Mouse (Mus musculus): ENCODE results near the gene Kctd13. TPM values are rescaled to one million over a fixed set of nuclear protein-coding genes. Genes with fewer than 3 reads are reported as not detected.

Gene Kctd13
- polyA plus RNA-seq, 3 experiments from 2014 or later, result 6.1 to 7.9 (median 6.3) TPM

- no peak for ATAC-seq
These were observed 56.2 kb downstream of the Kctd13 start for GRCm38 (mm10) chr7:126984667-126985444.

- no peak for ATAC-seq
These were observed 57.6 kb downstream of the Kctd13 start for GRCm38 (mm10) chr7:126986319-126986718.

- no peak for ATAC-seq
These were observed 60.1 kb downstream of the Kctd13 start for GRCm38 (mm10) chr7:126988816-126989215.

Other genes with a start within 250 kb of the Kctd13 start
- gene Bola2, start 233.5 kb upstream of the Kctd13 start, polyA plus RNA-seq (2017; shearing (Covaris generic)), result 100 to 1,000 TPM in 2 of 3 experiments, 10 to 100 TPM in 1; 89.3 to 196 (median 149) TPM
- 10 to 100 TPM; 11.7 to 18.2 (median 13.3) TPM for gene Slx1b, start 233.1 kb upstream of the Kctd13 start, polyA plus RNA-seq (2017; shearing (Covaris generic))
- gene Coro1a, start 221.1 kb upstream of the Kctd13 start, polyA plus RNA-seq (2017; shearing (Covaris generic)), result 1,000 to 10,000 TPM; 2,119 to 2,488 (median 2,393) TPM
- 10 to 100 TPM; 15.9 to 20.8 (median 17.2) TPM for gene Mapk3, start 169.3 kb upstream of the Kctd13 start, polyA plus RNA-seq (2017; shearing (Covaris generic))
- 100 to 1,000 TPM in 2 of 3 experiments, 10 to 100 TPM in 1; 97.0 to 604 (median 276) TPM for gene Gdpd3, start 162.5 kb upstream of the Kctd13 start, polyA plus RNA-seq (2017; shearing (Covaris generic))
- gene Ypel3, start 151.9 kb upstream of the Kctd13 start, polyA plus RNA-seq (2017; shearing (Covaris generic)), result 100 to 1,000 TPM in 1 of 3 experiments, 10 to 100 TPM in 2; 51.9 to 107 (median 70.2) TPM
- gene Tbx6, start 147.4 kb upstream of the Kctd13 start, polyA plus RNA-seq (2017; shearing (Covaris generic)), result 1 to 10 TPM; 2.1 to 3.9 (median 3.7) TPM
- 100 to 1,000 TPM; 118 to 168 (median 129) TPM for gene Ppp4c, start 136.4 kb upstream of the Kctd13 start, polyA plus RNA-seq (2017; shearing (Covaris generic))
- gene Fam57b, start 131.2 kb upstream of the Kctd13 start, polyA plus RNA-seq (2017; shearing (Covaris generic)), result not detected
- gene 4930451I11Rik, start 97.2 kb upstream of the Kctd13 start, polyA plus RNA-seq (2017; shearing (Covaris generic)), result not detected
- not detected for gene Doc2a, start 81.5 kb upstream of the Kctd13 start, polyA plus RNA-seq (2017; shearing (Covaris generic))
- 10 to 100 TPM; 11.2 to 19.3 (median 18.2) TPM for gene Hirip3, start 66.9 kb upstream of the Kctd13 start, polyA plus RNA-seq (2017; shearing (Covaris generic))
- 10 to 100 TPM; 63.0 to 88.4 (median 68.7) TPM for gene Ino80e, start 66.5 kb upstream of the Kctd13 start, polyA plus RNA-seq (2017; shearing (Covaris generic))
- 10 to 100 TPM; 16.8 to 20.3 (median 19.6) TPM for gene Taok2, start 44.2 kb upstream of the Kctd13 start, polyA plus RNA-seq (2017; shearing (Covaris generic))
- gene Tmem219, start 6.0 kb upstream of the Kctd13 start, polyA plus RNA-seq (2017; shearing (Covaris generic)), result 10 to 100 TPM; 36.8 to 69.8 (median 47.7) TPM
- gene Asphd1, start 20.7 kb downstream of the Kctd13 start, polyA plus RNA-seq (2017; shearing (Covaris generic)), result under 1 TPM in 1 of 3 experiments, not detected in 2; 0.34 TPM
- gene Sez6l2, start 21.7 kb downstream of the Kctd13 start, polyA plus RNA-seq (2017; shearing (Covaris generic)), result under 1 TPM; 0.69 to 0.87 (median 0.77) TPM
- gene Cdipt, start 47.0 kb downstream of the Kctd13 start, polyA plus RNA-seq (2017; shearing (Covaris generic)), result 100 to 1,000 TPM; 104 to 127 (median 115) TPM
- gene Cdiptos, start 47.2 kb downstream of the Kctd13 start, polyA plus RNA-seq (2017; shearing (Covaris generic)), result 1 to 10 TPM in 2 of 3 experiments, under 1 TPM in 1; 0.91 to 1.8 (median 1.3) TPM
- 10 to 100 TPM; 15.2 to 19.7 (median 16.2) TPM for gene Mvp, start 85.7 kb downstream of the Kctd13 start, polyA plus RNA-seq (2017; shearing (Covaris generic))
- gene Pagr1b, start 87.6 kb downstream of the Kctd13 start, polyA plus RNA-seq (2017; shearing (Covaris generic)), result not detected
- 10 to 100 TPM; 34.7 to 44.5 (median 42.6) TPM for gene Pagr1a, start 88.5 kb downstream of the Kctd13 start, polyA plus RNA-seq (2017; shearing (Covaris generic))
- 10 to 100 TPM; 42.5 to 62.2 (median 46.4) TPM for gene Gm42742, start 92.2 kb downstream of the Kctd13 start, polyA plus RNA-seq (2017; shearing (Covaris generic))
- gene Prrt2, start 92.3 kb downstream of the Kctd13 start, polyA plus RNA-seq (2017; shearing (Covaris generic)), result 1 to 10 TPM in 1 of 3 experiments, under 1 TPM in 1, not detected in 1; 0.97 to 1.1 TPM
- gene Maz, start 98.2 kb downstream of the Kctd13 start, polyA plus RNA-seq (2017; shearing (Covaris generic)), result 10 to 100 TPM; 18.6 to 22.4 (median 21.4) TPM
- 10 to 100 TPM; 11.7 to 94.2 (median 13.8) TPM for gene Kif22, start 113.6 kb downstream of the Kctd13 start, polyA plus RNA-seq (2017; shearing (Covaris generic))
- gene Zg16, start 158.4 kb downstream of the Kctd13 start, polyA plus RNA-seq (2017; shearing (Covaris generic)), result 1 to 10 TPM in 1 of 3 experiments, not detected in 2; 1.6 TPM
- gene AI467606, start 162.5 kb downstream of the Kctd13 start, polyA plus RNA-seq (2017; shearing (Covaris generic)), result 100 to 1,000 TPM; 248 to 287 (median 263) TPM
- gene Qprt, start 193.3 kb downstream of the Kctd13 start, polyA plus RNA-seq (2017; shearing (Covaris generic)), result 10 to 100 TPM in 2 of 3 experiments, 1 to 10 TPM in 1; 7.8 to 15.5 (median 15.0) TPM
- gene Spn, start 208.9 kb downstream of the Kctd13 start, polyA plus RNA-seq (2017; shearing (Covaris generic)), result 100 to 1,000 TPM; 105 to 226 (median 130) TPM